Mouse (Mus musculus) spleen, postnatal 10 days (tissue): ENCODE data around the gene Nmnat2.

ENCODE experiments used
- DNase-seq, 2 experiments: peaks; one replicate each; pipeline ENCODE4 v3.0.0; 2021 to 2022; ENCODE audit warnings: low spot score in 2 of 2

The Nmnat2 gene

GRCm38 (mm10) chr1:152986981-152987380 is 32.2 kb downstream of the Nmnat2 start:
- DNase-seq, result no peak

DNA sequence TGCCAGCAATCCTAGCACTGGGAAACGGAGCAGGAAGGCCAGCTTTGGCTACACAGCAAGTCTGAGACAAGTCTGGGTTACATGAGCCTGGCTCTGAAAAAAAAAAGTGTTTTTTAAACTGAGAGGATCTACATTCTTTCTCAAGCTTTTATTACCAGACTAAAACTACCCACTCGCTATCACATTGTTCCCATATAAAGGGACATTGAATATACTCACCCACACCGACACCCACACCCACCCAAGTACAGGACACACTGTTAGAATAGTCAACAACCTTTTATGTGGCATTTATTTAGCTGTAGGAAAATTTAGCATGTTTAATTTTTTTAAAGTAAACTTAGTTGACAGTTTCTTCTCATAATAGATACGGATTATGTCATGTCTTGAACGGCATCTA is 35.3 kb downstream of the Nmnat2 start:
- no peak for DNase-seq

- no peak for DNase-seq
Measured at GRCm38 (mm10) chr1:152992271-152993134, 37.7 kb downstream of the Nmnat2 start.

- DNase-seq, result no peak
Measured at GRCm38 (mm10) chr1:152993803-152994202, 39.0 kb downstream of the Nmnat2 start.

DNA sequence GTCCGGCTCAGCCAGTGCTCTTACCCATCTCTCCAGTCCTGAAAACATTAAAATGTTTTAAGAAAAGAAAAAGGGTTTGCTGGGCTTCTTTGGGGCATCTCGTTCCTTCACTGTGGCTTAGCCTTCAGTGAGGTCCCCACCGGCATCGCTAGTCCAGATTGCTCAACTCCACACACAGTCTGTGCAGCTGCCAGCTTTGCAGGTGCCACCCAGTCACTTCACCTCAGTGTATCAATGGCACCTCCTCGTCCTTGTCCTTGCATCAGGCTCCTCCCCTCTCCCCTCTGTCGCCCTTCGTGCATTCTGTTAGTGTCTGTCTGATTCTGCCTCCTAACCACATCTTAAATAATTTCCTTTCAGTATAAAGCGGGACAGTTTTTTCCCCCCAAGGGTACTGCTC is 45.2 kb downstream of the Nmnat2 start:
- no peak for DNase-seq

DNA sequence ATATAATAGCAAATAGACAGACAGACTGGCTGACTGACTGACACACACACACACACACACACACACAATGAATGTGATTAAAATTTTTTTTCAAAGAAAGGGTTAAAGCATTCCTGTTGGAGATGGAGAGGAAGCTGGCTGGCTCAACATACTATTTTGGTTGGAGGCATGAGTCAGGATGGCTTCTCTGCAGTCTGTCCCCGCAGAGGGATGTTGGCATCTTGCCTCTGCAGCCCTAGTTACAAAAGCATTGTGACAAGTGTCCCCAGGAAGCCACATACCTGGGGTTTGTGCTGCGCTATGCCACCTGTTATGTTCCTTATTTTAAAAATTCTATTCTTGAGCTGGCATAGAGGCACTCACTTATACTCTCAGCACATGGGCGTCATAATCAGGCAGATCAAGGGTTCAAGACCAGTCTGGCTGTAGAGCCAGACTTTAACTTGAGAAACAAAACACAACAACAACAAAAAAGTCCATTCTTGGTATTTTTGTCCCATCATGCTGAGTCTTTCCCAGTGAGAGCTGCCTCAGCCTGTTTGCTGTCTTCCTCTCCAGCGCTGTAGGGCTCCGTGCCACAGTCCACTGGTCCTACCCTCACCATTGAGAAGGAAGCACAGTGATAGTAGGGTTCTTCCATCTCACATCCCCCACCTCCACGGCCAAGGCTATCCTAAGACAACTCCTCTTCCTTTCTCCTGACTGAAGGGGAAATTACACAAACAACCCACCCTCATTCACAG is 45.9 kb downstream of the Nmnat2 start:
- DNase-seq, result no peak

GRCm38 (mm10) chr1:153002295-153003050 is 47.7 kb downstream of the Nmnat2 start:
- DNase-seq, result no peak

DNA sequence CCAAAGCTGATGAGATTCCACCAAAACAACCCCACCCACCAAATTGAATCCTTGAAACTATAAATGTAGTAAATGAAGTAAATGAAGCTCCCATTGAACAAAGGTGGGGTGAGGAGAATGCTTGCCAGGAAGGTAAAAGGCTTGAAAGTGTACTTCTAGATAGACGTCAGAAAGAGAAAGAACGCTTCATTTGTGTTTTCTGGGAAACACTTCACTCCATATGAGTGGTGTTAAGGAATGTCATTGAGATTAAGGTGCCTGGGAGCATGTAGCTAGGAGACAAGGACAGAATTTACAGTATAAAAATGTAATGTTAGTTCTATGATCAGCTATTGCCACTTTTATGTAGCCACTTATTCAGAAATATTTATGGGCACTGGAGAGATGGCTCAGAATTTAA is 49.7 kb downstream of the Nmnat2 start:
- no peak for DNase-seq

DNA sequence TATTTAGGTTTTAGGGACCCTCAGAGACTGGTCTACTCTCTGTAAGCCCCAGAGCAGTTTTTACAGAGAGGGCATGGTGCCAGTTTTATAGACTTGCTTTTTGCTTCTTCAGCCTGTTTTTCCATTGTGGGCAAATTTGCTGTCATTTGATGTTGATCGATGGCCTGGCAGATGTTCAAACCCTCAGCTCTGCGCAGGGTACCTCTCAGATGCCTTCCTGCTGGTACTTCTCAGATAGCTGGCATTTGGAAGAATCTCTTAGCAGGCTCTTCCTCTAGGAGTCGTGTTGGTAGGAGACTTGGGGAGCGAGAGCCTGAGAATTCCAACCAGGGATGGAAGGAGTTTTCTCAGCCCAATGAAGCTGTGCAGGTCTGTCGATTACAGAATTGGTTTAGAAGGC is 51.3 kb downstream of the Nmnat2 start:
- DNase-seq, result no peak

DNA sequence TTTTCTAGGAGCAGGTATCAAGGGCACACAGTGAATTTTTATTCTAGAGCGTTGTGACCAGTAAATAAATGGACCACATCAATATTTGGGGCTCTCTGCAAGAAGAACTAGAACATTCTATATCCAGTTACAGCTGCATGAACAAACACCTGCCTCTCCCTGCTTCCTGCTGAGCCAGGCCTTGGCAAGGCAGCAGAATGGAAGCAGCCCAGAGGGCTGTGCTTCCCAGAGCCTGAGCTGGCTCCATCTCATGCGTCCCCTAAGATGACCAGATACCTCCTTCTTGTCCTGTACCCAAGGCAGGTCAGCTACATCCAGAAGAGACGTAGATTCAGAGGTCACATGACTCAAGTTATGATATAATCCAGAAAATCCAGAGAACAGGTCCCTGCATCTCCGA is 52.0 kb downstream of the Nmnat2 start:
- no peak for DNase-seq

DNA sequence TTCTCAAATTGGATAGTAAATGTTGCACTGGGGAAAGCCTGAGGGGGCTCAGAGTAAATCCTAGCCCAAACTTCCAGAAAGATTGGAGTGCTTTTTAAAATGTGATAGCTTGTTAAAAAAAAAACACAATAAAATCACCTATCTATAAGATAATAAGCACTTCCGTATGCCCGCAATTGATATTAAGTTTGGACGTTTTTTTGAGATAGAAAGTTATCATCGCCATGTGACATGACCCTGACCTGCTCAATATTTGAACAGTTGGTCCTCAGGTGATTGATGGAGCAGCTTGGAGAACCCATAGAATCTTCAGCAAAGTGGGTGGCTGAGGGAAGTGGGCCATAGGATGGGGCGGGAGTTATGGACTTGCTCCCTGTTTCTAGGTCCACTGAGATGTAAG is 52.5 kb downstream of the Nmnat2 start:
- no peak for DNase-seq

DNA sequence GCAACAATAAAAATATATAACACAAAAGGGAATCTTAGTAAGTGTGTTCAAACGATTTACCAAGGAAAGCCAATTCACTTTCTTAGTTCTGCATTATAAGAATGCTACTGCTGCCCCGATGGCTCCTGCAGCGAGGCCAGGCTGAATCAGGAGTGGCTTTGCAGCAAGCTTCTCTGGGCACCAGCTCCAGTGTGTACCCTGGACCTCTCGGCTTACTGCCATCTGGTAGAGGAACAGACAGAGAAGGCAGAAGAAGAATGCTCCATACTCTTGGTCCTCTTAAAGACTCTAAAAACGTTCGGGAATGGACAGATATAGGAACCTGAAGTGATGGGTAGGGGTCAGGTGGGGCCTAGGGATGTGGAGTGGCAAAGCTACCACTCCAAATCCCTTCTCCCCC is 53.0 kb downstream of the Nmnat2 start:
- no peak for DNase-seq

GRCm38 (mm10) chr1:153009338-153009737 is 54.5 kb downstream of the Nmnat2 start:
- DNase-seq, result no peak

GRCm38 (mm10) chr1:153010353-153011351 is 55.9 kb downstream of the Nmnat2 start:
- DNase-seq, result no peak

DNA sequence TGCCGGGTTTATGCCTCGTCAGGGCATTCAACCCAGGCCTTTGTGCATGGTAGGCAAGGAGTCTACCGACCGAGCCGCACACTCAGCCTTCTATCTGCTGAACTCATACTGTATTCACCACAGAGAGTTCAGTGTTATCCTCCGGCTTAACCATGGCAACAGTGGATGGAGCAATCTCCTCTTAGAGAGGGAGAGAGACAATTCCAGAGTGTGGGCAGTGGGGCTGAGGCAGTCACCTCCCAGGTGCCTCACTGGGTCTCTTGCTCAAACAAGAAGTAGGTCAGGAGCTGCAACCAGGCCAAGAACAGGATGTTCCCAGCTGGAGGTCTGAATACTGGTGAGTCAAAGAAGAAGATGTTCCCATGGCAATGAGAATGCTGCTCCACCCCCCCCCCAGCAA is 56.8 kb downstream of the Nmnat2 start:
- DNase-seq, result no peak

DNA sequence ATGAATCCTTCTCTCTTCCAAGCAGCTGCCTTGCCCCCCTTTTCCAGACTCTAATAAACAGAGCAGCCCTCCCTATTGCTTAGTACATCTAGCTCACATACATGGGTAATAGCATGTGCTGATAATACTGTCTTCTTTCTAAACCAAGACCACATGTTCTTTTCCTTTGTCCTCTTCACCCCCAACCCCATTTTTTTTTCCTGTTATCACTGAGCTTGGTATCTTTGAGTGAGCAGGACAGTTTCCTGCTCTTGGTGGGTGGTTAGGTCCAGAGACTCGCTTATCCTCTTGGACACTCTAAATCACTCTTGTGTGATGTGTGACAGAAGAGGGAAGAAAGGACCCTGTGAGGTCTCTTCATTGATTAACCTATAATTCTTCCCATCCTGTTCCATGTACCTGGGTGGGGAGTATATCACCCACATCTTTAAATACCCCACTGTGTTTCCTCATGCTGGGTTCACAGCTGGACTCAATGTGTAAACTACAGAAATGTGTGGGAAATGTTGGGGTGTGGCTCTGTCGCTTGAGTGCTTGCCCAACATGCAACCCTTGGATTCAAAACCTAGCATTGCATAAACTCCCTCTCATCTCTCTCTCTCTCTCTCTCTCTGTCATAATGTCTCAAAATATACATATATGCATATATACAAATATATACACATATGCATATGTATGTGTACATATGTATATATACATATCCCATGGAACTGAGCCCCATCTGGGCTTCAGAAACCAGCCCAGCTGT is 58.9 kb downstream of the Nmnat2 start:
- DNase-seq, result no peak

DNA sequence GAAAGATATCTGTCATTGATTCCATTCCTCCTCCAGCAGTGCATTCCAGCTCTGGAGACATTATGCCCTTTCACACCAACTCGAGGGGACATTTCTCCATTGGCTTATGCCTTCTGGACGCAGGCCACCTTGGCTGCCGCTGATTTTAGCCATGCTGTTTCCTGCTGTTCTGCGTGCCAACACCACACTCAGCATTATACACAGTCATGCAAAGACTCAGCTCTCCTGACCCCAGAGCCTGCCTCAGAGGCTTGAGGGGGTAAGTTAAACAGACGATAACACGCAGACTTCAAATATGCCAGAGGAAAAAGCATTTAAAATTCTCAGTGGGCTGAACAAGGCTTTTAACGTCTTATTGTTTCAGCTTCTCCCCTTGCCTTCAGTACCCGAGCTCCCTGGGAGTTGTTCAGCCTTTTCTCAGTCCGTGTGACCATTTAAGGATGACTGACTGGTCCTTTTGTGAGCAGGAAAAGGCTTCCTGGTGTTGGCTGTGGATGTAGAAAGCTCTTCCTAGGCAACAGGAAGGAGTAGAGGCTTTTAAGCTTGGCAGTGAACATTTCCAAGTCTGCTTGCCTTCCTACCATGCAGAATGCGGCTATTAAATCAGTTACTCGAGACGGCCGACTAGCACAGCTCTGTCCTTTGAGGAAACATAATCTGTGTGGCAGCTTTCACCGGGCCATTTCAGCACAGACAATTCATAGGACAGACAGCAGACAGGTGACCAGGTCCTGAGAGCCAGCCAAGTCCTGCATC is 59.8 kb downstream of the Nmnat2 start:
- peak in 1 of 2 experiments; percentile 15 for DNase-seq

GRCm38 (mm10) chr1:153016465-153017163 is 61.8 kb downstream of the Nmnat2 start:
- no peak for DNase-seq

GRCm38 (mm10) chr1:153019128-153019527 is 64.3 kb downstream of the Nmnat2 start:
- no peak for DNase-seq
